Mouse (Mus musculus): Measurements from ENCODE around the gene Ppp3ca.

Ppp3ca gene

DNA sequence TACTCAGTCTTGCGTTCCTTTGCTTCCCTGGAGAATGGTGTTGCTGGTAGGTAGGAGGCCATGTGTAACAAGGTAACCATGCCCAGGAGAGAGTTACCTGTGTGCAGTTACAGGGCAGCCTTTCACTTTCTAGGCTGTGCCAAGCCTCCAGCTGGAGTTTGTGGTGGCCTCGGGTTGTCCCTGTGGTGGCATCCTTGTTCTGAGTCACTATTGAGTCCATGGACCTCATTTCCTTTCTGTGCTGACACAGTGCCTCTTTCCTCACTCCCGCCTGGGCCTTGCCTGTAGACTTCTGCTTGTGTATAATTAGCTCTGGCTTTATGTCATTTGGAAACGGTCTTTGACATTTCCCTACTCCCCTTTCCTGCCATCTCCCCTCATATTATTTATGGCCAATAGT lies 226.4 kb downstream of the Ppp3ca start:
- H3K27me3 ChIP-seq (ENCODE audit: insufficient read depth, low read length): no peaks in the 10 kb centered on the region

DNA sequence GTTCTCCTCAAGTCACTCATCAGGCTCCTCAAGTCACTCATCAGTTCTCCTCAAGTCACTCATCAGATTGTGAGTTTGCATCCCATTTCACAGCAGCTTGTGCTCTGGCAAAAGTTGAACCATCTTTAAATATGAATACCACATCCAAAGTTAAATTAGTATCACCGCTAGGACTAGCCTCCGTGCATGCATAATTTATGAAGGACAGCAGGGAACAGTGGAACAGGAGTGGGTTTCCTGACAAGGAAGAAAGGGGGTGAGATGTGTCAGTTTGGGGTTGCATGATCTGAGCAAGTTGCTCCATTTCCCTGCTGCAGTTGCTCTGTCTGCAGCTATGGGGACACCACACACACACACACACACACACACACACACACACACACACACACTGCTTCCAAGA lies 229.8 kb downstream of the Ppp3ca start:
- TF ChIP-seq POU5F1 (IDR thresholded peaks at IDR 0.05; ENCODE audit: borderline replicate concordance, low read length) (no peak), CTCF (conservative IDR thresholded peaks at IDR 0.05; ENCODE audit: low read length) (no peak), NANOG (IDR thresholded peaks at IDR 0.05; ENCODE audit: borderline replicate concordance, low read length) (no peak)

More for the DNA sequence above, 226.4 kb downstream of the Ppp3ca start:
- Histone ChIP-seq H3K9me3 (ENCODE audit: low read length) (no peaks in the 10 kb centered on the region), H3K4me1 (replicated peaks; ENCODE audit: low read depth, low read length) (no peaks in the 10 kb centered on the region), H3K36me3 (ENCODE audit: insufficient read depth, low read length) (no peaks in the 10 kb centered on the region), H3K4me3 (replicated peaks; ENCODE audit: low read length) (no peak overlapping the region)
- TF ChIP-seq CTCF (conservative IDR thresholded peaks at IDR 0.05; ENCODE audit: low read length) (no peak), POU5F1 (IDR thresholded peaks at IDR 0.05; ENCODE audit: borderline replicate concordance, low read length) (no peak), NANOG (IDR thresholded peaks at IDR 0.05; ENCODE audit: borderline replicate concordance, low read length) (no peak)

DNA sequence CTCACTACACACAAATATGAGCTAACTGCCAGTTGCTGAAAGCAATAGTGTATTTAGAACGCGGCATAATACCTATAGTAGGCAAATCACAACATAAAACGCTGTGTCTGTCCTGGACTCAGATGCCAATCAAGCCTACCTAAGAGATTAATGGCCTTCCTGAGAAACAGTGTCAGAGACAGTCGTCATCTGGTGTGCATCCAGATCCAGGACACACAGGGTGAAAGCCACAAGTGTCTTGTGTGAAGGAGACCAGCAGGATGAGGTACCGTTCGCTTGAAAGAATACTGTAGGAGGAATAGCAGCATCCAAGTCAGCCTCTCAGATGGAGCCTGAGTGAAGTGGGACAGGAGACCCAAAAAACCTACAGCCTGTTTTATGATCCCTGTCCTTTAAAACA lies 231.1 kb downstream of the Ppp3ca start:
- H3K27me3 ChIP-seq (ENCODE audit: insufficient read depth, low read length): no peaks in the 10 kb centered on the region
- peaks cover 5% of the 10 kb centered on the region; the same call in 1 of the 2 replicates for H3K36me3 ChIP-seq (ENCODE audit: insufficient read depth, low read length)
- H3K9me3 ChIP-seq (ENCODE audit: low read length): no peaks in the 10 kb centered on the region
- TF ChIP-seq POU5F1 (IDR thresholded peaks at IDR 0.05; ENCODE audit: borderline replicate concordance, low read length) (no peak), CTCF (conservative IDR thresholded peaks at IDR 0.05; ENCODE audit: low read length) (no peak), NANOG (IDR thresholded peaks at IDR 0.05; ENCODE audit: borderline replicate concordance, low read length) (no peak)
- H3K4me3 ChIP-seq (replicated peaks; ENCODE audit: low read length): no peak overlapping the region
- no peaks in the 10 kb centered on the region for H3K4me1 ChIP-seq (replicated peaks; ENCODE audit: low read depth, low read length)

More for the DNA sequence above, 229.8 kb downstream of the Ppp3ca start:
- H3K36me3 ChIP-seq (ENCODE audit: insufficient read depth, low read length): peaks cover 5% of the 10 kb centered on the region; the same call in 1 of the 2 replicates
- H3K4me3 ChIP-seq (replicated peaks; ENCODE audit: low read length): no peak overlapping the region
- H3K4me1 ChIP-seq (replicated peaks; ENCODE audit: low read depth, low read length): no peaks in the 10 kb centered on the region
- no peaks in the 10 kb centered on the region for H3K27me3 ChIP-seq (ENCODE audit: insufficient read depth, low read length)
- H3K9me3 ChIP-seq (ENCODE audit: low read length): no peaks in the 10 kb centered on the region

DNA sequence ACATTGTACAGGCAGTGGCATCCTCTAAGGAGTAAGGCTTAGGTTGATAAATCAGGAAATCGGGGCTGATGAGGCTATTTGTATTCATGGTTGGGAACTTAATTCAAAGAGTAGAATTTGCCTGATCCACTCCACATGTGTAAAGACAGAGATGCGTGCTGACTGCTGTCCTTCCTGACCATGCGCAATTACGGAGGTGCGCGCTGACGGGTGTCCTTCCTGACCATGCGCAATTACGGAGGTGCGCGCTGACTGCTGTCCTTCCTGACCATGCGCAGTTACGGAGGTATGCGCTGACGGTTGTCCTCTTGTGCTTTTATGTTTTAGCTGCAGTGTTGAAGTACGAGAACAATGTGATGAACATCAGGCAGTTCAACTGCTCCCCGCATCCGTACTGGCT lies 232.9 kb downstream of the Ppp3ca start:
- no peak for TF ChIP-seq POU5F1 (IDR thresholded peaks at IDR 0.05; ENCODE audit: borderline replicate concordance, low read length)
- TF ChIP-seq CTCF (conservative IDR thresholded peaks at IDR 0.05; ENCODE audit: low read length): no peak
- TF ChIP-seq NANOG (IDR thresholded peaks at IDR 0.05; ENCODE audit: borderline replicate concordance, low read length): no peak
- no peaks in the 10 kb centered on the region for H3K9me3 ChIP-seq (ENCODE audit: low read length)
- no peaks in the 10 kb centered on the region for H3K27me3 ChIP-seq (ENCODE audit: insufficient read depth, low read length)
- H3K4me1 ChIP-seq (replicated peaks; ENCODE audit: low read depth, low read length): no peaks in the 10 kb centered on the region
- no peak overlapping the region for H3K4me3 ChIP-seq (replicated peaks; ENCODE audit: low read length)
- H3K36me3 ChIP-seq (ENCODE audit: insufficient read depth, low read length): peaks cover 5% of the 10 kb centered on the region; the same call in 1 of the 2 replicates

DNA sequence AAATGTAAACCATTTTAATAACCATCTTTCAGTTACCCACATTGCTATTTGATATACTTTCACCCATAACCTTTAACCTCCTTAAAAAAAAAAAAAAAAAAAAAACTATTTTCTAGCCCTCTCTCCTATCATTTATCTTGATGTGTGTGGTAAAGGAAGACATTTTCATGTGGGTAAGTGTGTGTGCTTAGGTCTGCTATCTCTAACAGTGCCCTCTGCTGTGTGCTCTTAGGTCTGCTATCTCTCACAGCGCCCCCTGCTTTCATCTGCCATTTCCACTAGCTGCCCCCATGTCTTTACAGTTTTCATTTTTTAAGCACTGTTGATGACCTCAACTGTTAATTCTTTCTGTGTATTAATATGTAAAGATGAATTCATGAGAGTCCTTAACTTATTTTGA lies 235.7 kb downstream of the Ppp3ca start:
- no peaks in the 10 kb centered on the region for H3K9me3 ChIP-seq (ENCODE audit: low read length)
- H3K4me1 ChIP-seq (replicated peaks; ENCODE audit: low read depth, low read length): no peaks in the 10 kb centered on the region
- no peak overlapping the region for H3K4me3 ChIP-seq (replicated peaks; ENCODE audit: low read length)
- H3K36me3 ChIP-seq (ENCODE audit: insufficient read depth, low read length): peaks cover 5% of the 10 kb centered on the region
- H3K27me3 ChIP-seq (ENCODE audit: insufficient read depth, low read length): no peaks in the 10 kb centered on the region
- TF ChIP-seq CTCF (conservative IDR thresholded peaks at IDR 0.05; ENCODE audit: low read length) (peak; percentile 36; the same call in 1 of the 2 replicates), POU5F1 (IDR thresholded peaks at IDR 0.05; ENCODE audit: borderline replicate concordance, low read length) (no peak), NANOG (IDR thresholded peaks at IDR 0.05; ENCODE audit: borderline replicate concordance, low read length) (no peak)

DNA sequence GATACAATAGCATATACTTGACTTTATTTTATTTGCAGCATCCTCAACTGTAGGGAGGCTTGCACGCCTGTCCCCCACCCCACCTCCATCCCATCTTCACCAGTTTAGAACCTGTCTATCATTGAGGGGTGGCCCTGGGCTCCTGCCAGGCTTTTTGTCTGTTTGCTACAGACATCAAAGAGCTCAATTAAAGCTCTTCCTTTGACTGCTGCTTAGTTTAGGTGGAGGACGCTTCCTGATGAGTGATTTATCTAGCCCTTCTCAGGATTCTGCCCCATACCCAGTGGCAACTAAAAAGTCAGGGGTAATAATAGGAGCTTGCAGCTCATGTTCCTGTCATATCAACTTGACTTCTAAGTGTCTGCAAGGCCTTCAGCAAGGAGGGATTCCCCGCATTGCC lies 239.6 kb downstream of the Ppp3ca start:
- Histone ChIP-seq H3K4me3 (replicated peaks; ENCODE audit: low read length) (no peak overlapping the region), H3K27me3 (ENCODE audit: insufficient read depth, low read length) (no peaks in the 10 kb centered on the region), H3K36me3 (ENCODE audit: insufficient read depth, low read length) (no peaks in the 10 kb centered on the region; the same call in 1 of the 2 replicates), H3K4me1 (replicated peaks; ENCODE audit: low read depth, low read length) (no peaks in the 10 kb centered on the region), H3K9me3 (ENCODE audit: low read length) (no peaks in the 10 kb centered on the region)
- TF ChIP-seq POU5F1 (IDR thresholded peaks at IDR 0.05; ENCODE audit: borderline replicate concordance, low read length) (no peak), NANOG (IDR thresholded peaks at IDR 0.05; ENCODE audit: borderline replicate concordance, low read length) (no peak), CTCF (conservative IDR thresholded peaks at IDR 0.05; ENCODE audit: low read length) (no peak)

DNA sequence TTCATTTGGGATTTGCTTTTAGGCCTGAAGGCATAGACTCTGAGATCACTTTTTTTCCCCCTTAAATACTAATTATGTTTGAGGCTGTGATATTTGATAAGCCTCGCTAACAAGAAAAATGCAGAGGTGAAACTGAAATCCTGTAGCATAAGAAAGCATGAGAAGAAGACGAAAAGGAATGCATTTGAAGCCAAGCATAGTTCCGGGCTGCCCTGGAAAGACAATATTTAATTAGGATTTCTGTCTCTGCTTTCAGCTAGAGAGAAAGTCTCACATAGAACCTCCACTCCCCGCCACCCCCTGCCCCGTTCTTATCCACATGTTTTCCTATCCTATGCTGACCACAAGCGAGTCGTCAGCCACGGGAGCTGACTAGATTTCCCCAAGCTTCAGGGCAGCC lies 241.4 kb downstream of the Ppp3ca start:
- Histone ChIP-seq H3K36me3 (ENCODE audit: insufficient read depth, low read length) (no peaks in the 10 kb centered on the region; the same call in 1 of the 2 replicates), H3K4me1 (replicated peaks; ENCODE audit: low read depth, low read length) (no peaks in the 10 kb centered on the region), H3K4me3 (replicated peaks; ENCODE audit: low read length) (no peak overlapping the region), H3K27me3 (ENCODE audit: insufficient read depth, low read length) (no peaks in the 10 kb centered on the region), H3K9me3 (ENCODE audit: low read length) (no peaks in the 10 kb centered on the region)
- TF ChIP-seq POU5F1 (IDR thresholded peaks at IDR 0.05; ENCODE audit: borderline replicate concordance, low read length) (no peak), CTCF (conservative IDR thresholded peaks at IDR 0.05; ENCODE audit: low read length) (no peak), NANOG (IDR thresholded peaks at IDR 0.05; ENCODE audit: borderline replicate concordance, low read length) (no peak)

DNA sequence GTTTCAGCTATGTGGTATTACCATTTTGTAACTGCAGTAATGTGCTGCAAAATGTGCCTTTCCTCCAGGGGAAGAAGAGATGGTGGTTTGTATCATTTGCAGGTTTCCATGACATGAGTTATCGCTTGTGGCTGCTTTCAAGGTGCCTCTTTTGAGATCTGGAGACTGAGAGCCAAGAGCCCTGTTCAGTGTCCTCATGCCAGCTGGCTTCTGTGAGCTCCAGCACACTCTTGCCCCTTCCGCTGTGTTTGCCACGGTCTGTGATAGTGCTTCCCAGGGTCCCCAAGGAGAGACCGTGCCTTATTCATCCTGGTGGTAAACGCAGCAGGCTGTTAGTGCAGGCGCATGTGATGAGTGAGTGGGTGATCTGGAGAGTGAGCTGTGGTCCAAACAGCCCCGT lies 247.2 kb downstream of the Ppp3ca start:
- Histone ChIP-seq H3K27me3 (ENCODE audit: insufficient read depth, low read length) (no peaks in the 10 kb centered on the region), H3K36me3 (ENCODE audit: insufficient read depth, low read length) (no peaks in the 10 kb centered on the region), H3K9me3 (ENCODE audit: low read length) (no peaks in the 10 kb centered on the region), H3K4me3 (replicated peaks; ENCODE audit: low read length) (no peak overlapping the region), H3K4me1 (replicated peaks; ENCODE audit: low read depth, low read length) (no peaks in the 10 kb centered on the region)
- TF ChIP-seq NANOG (IDR thresholded peaks at IDR 0.05; ENCODE audit: borderline replicate concordance, low read length) (no peak), POU5F1 (IDR thresholded peaks at IDR 0.05; ENCODE audit: borderline replicate concordance, low read length) (no peak), CTCF (conservative IDR thresholded peaks at IDR 0.05; ENCODE audit: low read length) (no peak)

DNA sequence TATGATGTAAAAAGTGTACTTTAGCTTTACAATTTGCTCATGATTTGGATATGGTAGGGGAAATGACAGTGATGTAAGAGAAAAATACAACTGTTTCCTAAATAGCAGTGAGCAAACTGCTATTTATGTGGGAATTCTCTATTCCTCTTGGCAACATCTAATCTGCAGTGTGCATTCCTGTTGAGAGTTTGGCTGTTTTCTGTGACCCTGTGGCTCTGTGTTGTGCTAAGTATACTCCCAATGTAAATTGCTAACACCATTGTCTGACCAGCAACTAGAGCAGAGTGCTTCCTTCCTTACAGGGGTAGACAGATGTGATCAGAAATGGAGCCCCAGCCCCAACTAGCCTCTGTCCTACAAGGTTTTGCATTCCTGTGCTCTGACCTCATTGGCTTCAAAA lies 263.1 kb downstream of the Ppp3ca start:
- no peaks in the 10 kb centered on the region for H3K27me3 ChIP-seq (ENCODE audit: insufficient read depth, low read length)
- no peak overlapping the region for H3K4me3 ChIP-seq (replicated peaks; ENCODE audit: low read length)
- H3K36me3 ChIP-seq (ENCODE audit: insufficient read depth, low read length): no peaks in the 10 kb centered on the region
- no peak for TF ChIP-seq CTCF (conservative IDR thresholded peaks at IDR 0.05; ENCODE audit: low read length)
- TF ChIP-seq POU5F1 (IDR thresholded peaks at IDR 0.05; ENCODE audit: borderline replicate concordance, low read length): no peak
- no peak for TF ChIP-seq NANOG (IDR thresholded peaks at IDR 0.05; ENCODE audit: borderline replicate concordance, low read length)
- no peaks in the 10 kb centered on the region for H3K4me1 ChIP-seq (replicated peaks; ENCODE audit: low read depth, low read length)
- no peaks in the 10 kb centered on the region for H3K9me3 ChIP-seq (ENCODE audit: low read length)
